Mouse (Mus musculus): ENCODE data around the gene Adamtsl1.

The Adamtsl1 gene

GRCm38 (mm10) chr4:86046881-86047280 lies 532.9 kb downstream of the Adamtsl1 start:
- no peak for DNase-seq (ENCODE audit: extremely low spot score)

DNA sequence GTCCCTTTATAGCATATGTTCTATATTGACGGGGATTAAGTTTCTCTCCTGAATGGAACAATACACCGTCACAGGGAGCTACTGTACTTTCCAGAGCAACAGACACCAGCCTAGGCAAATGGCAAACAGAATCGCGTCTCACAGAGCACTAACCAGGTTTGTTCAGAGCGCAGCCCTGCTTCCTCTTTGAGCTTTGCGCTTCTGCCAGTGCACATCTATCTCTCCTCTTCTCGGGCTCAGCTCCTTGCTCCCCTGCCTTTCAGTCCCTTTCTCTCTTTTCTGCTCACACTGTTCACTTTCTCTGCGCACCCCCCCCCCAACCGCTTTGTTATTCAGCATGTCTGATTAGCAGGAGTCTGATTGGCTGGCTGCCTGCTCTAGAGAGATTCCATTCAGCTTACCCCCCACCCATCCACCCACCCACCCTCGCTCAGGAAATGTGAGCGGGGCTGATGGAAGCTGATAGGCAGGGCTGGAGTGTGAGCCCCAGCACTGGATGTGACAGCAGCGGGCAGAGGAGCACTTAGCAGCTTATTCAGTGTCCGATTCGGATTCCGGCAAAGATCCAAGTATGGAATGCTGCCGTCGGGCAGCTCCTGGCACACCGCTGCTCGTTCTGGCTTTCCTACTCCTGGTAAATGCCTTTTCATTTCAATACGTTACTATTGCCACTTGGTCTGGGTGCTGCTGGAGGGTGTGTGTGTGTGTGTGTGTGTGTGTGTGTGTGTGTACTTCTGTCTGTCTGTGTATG lies 539.7 kb downstream of the Adamtsl1 start:
- peak; percentile 85 for DNase-seq (ENCODE audit: extremely low spot score)

- no peak for DNase-seq (ENCODE audit: extremely low spot score)
Observed at GRCm38 (mm10) chr4:86060614-86061013, 546.6 kb downstream of the Adamtsl1 start.

DNA sequence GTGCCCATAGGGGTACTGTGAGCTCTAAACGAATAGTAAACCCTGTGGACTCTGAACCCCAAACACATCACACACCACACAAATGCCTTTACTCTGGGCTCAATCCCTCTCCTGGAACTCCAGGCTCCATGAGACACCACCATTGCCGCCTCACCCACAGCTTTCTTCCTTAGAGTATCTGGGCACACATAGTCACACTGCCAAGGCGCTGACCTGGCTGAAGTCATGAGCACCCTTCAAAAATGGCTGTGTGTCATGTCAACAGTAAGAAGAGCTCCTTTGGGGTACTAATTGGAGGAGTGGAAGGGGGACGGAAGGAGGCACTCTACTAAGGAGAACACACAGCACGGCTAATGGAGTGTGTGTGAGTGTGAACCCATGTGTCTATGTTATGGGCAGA lies 554.4 kb downstream of the Adamtsl1 start:
- no peak for DNase-seq (ENCODE audit: extremely low spot score)

GRCm38 (mm10) chr4:86068875-86069718 lies 555.1 kb downstream of the Adamtsl1 start:
- DNase-seq (ENCODE audit: extremely low spot score): no peak

DNA sequence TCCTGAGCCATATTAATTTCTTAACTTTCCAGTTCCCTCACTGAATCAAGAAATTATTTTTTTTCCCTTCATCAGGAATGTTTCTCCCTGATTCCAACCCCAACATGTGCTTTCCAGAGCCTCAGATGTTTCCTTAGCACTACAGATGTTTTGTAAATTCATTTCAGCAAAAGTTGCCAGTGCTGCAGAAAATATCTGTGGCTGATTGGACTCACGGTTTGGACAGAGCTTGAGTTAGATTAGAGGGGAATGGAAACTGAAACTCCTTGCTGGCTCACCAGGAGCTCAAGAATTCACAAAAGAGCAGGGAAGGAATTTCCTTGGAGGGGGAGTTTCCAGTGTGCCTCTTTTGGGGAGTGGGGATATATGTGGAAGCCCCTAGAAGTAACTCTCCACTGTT lies 560.9 kb downstream of the Adamtsl1 start:
- DNase-seq (ENCODE audit: extremely low spot score): no peak

- DNase-seq (ENCODE audit: extremely low spot score): no peak
Observed at GRCm38 (mm10) chr4:86077355-86077754, 563.4 kb downstream of the Adamtsl1 start.

- DNase-seq (ENCODE audit: extremely low spot score): no peak
Observed at GRCm38 (mm10) chr4:86077854-86078253, 563.9 kb downstream of the Adamtsl1 start.

- no peak for DNase-seq (ENCODE audit: extremely low spot score)
Observed at GRCm38 (mm10) chr4:86087508-86087907, 573.5 kb downstream of the Adamtsl1 start.

- no peak for DNase-seq (ENCODE audit: extremely low spot score)
Observed at GRCm38 (mm10) chr4:86103207-86103606, 589.2 kb downstream of the Adamtsl1 start.

GRCm38 (mm10) chr4:86108325-86108724 lies 594.4 kb downstream of the Adamtsl1 start:
- no peak for DNase-seq (ENCODE audit: extremely low spot score)

GRCm38 (mm10) chr4:86119067-86119466 lies 605.1 kb downstream of the Adamtsl1 start:
- no peak for DNase-seq (ENCODE audit: extremely low spot score)

DNA sequence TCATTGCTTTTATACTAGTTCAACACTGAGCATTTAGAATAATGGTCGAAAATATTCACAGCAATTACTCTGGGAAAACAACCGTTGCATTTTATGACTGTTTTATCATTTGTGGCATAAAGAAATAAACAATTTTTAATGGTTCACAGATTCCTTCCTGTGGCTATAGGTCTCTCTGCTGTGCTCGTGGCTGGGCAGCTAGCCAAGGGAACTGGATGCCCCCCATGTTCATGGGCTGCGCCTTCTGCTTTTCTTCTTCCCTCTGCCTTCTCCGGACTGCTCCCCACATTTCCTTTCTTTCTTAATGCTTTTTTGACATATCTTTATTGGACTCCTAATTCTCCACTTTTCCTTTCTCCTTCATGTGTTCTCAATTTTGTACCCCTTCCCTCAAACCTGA lies 608.5 kb downstream of the Adamtsl1 start:
- no peak for DNase-seq (ENCODE audit: extremely low spot score)

DNA sequence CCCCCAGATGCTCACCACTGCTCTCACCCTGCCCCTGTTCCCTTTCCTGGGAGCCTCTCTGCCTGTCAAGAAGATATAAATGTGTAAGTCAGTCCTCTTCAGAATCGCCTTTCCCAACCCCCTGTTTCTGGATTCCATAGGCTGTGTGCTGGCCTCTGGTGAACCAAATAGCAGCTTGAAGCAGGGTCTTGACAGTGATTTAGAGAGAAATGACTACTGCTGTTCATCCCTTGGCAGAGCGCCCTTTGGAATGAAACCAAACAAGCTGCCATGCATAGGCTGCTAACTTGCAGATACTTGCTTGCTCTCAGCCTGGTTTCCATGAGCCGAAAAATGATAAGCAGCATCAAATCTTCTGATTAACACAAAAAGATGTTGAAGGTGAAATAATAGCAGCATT lies 610.4 kb downstream of the Adamtsl1 start:
- peak; percentile 14 for DNase-seq (ENCODE audit: extremely low spot score)

DNA sequence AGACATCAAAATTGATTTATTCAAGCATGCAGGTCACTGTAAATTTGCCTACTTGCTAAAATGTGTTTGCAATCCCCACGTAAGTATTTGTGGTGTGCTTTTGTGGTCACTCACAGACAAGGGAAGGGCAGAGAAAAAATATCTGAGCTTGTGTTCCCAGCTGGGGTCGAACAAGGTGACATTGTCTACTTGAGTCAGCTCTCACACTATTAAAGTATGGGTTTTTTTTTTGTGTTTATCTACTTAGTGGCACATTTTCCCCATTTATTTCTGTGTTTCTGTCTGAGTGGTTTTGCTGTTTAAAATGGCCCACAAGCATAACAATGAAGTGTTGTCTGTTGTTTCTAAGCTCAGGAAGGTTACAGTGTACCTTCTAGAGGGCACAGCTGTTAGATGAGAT lies 612.7 kb downstream of the Adamtsl1 start:
- no peak for DNase-seq (ENCODE audit: extremely low spot score)

DNA sequence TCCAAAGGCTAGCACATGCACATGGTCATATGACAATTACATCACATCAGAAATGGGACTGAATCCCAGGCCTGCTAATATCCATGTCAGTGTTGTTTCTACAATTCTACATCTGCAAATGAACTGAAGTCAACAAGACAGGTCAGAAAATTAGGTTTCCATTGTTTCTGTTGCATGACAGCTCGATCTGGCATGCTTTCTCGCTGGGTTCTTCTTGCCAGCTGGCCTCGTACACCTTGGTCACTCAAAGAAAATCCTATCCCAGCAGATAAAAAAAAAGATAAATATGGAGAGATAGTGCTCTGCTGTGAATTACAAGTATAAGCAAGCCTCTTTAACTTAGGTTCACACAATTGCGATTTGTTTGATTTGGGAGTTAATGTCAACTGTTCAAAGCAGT lies 644.6 kb downstream of the Adamtsl1 start:
- no peak for DNase-seq (ENCODE audit: extremely low spot score)

DNA sequence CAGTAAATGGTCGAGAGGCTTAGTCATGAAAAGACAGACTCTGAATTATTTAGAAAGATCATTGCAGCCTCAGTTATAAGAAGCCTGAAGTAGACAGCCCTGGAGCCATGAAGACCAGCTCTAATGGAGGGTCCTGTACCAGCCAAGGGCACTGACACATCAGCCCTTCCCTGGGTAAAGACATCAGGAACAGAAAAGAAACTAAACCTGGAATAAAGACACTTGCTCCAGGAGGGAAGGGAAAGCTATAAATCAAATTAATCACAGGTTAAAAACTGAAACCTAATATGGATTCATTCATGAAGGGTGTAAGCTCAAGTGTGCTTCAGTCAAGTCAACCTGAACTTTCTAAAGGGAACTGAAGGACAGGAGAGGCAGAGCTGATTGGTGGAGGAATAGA lies 645.4 kb downstream of the Adamtsl1 start:
- DNase-seq (ENCODE audit: extremely low spot score): no peak

GRCm38 (mm10) chr4:86170763-86171162 lies 656.8 kb downstream of the Adamtsl1 start:
- DNase-seq (ENCODE audit: extremely low spot score): no peak

DNA sequence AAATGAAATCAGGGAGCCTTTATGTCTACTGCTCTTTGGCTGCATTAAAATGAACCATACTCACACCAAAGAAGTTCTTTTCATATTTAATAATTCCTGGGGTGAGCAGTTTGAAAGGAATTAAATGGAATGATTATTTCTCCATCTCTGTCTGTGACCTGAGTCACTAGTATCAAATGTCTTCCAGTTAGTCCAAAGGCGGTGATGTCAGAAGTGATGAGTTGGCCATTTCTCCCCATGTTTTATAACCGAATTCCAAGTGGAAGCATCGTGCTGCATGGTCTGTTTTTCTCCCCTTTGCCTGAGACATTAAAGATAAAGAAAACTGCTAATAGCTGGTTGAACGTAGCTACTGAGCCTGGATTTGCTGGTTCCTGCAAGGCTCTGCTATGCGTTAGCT lies 657.5 kb downstream of the Adamtsl1 start:
- DNase-seq (ENCODE audit: extremely low spot score): no peak

GRCm38 (mm10) chr4:86177471-86177870 lies 663.5 kb downstream of the Adamtsl1 start:
- no peak for DNase-seq (ENCODE audit: extremely low spot score)

DNA sequence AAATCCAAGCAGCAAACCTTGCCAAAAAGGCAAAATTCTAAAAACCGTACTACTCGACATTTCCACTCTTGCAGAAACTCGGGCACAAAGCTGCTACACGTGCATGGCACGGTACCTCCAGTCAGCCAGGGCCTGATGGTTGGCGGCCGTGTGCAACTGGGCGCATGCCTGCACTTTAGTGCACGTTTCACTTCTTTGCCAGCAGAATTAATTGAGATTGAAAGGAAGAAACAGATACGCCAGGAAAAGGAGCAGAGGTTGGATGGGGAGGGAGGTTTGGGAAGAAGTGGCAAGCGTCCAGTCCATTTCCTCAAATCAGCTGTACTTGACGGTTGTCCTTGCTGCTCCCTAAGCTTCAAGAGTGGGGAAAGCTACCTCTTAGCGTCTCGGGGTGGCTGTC lies 664.1 kb downstream of the Adamtsl1 start:
- no peak for DNase-seq (ENCODE audit: extremely low spot score)

- DNase-seq (ENCODE audit: extremely low spot score): peak; percentile 59
Observed at GRCm38 (mm10) chr4:86183701-86184173, 669.8 kb downstream of the Adamtsl1 start.

GRCm38 (mm10) chr4:86189853-86190252 lies 675.9 kb downstream of the Adamtsl1 start:
- DNase-seq (ENCODE audit: extremely low spot score): no peak

Data from embryo, embryonic 9.5 days (tissue).